In genomic region chr2:104818763-104819162, GRCm38 (mm10) we compare ENCODE assay signal across 6 mouse cellular contexts. TPM values are rescaled to one million over a fixed set of nuclear protein-coding genes. Genes with fewer than 3 reads are reported as not detected.
A peak's percentile ranks its signal among the peaks of the same experiment; 100 is the strongest.
DNase-seq lines count a peak whose midpoint lies in the region; ATAC-seq and TF ChIP-seq lines count a peak whose summit lies in the region.
"Not testable (repeated sequence)": the region's sequence is repeated elsewhere in the genome, so short reads cannot be mapped to it uniquely, and the experiment has no call there.
"Had no signal": no experiment of that assay in that cellular context is flagged by ENCODE, and none has a peak within 500 bp of the region (broad histone marks: within the 10 kb centered on the region; RNA-seq: fewer than 3 reads in every experiment).

No protein-coding gene starts in this region.

- ATAC-seq in kidney, embryonic 15.5 days (replicated peaks; ENCODE audit: low FRiP score); lung, embryonic 14.5 days (ENCODE audit: insufficient read depth): not testable (repeated sequence)

- peak; percentile 67 for TF ChIP-seq EP300 in ES-Bruce4 (IDR thresholded peaks at IDR 0.05; ENCODE audit: insufficient read depth, low read depth, low read length)

- not testable (repeated sequence) for H3K9me3 ChIP-seq in ES-Bruce4 (replicated peaks; ENCODE audit: control insufficient read depth, insufficient read depth, low read length, poor library complexity, severe bottlenecking); kidney, embryonic 15.5 days (replicated peaks); lung, embryonic 14.5 days (ENCODE audit: low read depth, low read length)

- 85% methylated on average over 3 of the region's 3 CpGs for WGBS in kidney, embryonic 15.5 days
- WGBS in lung, embryonic 14.5 days, result 85% methylated on average over 3 of the region's 3 CpGs

- TF ChIP-seq POLR2A in ES-Bruce4 (IDR thresholded peaks at IDR 0.05; ENCODE audit: insufficient read depth, low read length), result not testable (repeated sequence)

- H3K27ac ChIP-seq in ES-Bruce4 (ENCODE audit: insufficient read depth, low read length); kidney, embryonic 15.5 days; lung, embryonic 14.5 days (ENCODE audit: low read depth): not testable (repeated sequence)

- TF ChIP-seq CTCF in ES-Bruce4 (IDR thresholded peaks at IDR 0.05; ENCODE audit: low read depth, low read length); lung, embryonic 14.5 days (IDR thresholded peaks at IDR 0.05; ENCODE audit: low read depth): not testable (repeated sequence)

- not testable (repeated sequence) for H3K4me3 ChIP-seq in ES-Bruce4 (ENCODE audit: low read depth, low read length); kidney, embryonic 15.5 days (replicated peaks); lung, embryonic 14.5 days (ENCODE audit: low read depth, low read length)

- H3K4me1 ChIP-seq in ES-Bruce4 (ENCODE audit: control insufficient read depth, insufficient read depth, low read length); lung, embryonic 14.5 days (ENCODE audit: insufficient read depth): not testable (repeated sequence)
- H3K4me1 ChIP-seq in kidney, embryonic 15.5 days, result peaks cover 23% of the 10 kb centered on the region

- not testable (repeated sequence) for H3K9ac ChIP-seq in ES-Bruce4 (ENCODE audit: low read depth, poor library complexity, severe bottlenecking); kidney, embryonic 15.5 days; lung, embryonic 14.5 days

- H3K4me2 ChIP-seq in kidney, embryonic 15.5 days, result 0 out of 2 replicates have a peak overlapping the region, but pooled peaks have one; percentile 16
- H3K4me2 ChIP-seq in lung, embryonic 14.5 days, result 0 out of 2 replicates have a peak overlapping the region, but pooled peaks have one; percentile 15

- DNase-seq in B cell, adult 2 months, result peak; percentile 3 to 8
- DNase-seq in heart, adult 11 months, result peak; percentile 73
- DNase-seq in lung, embryonic 14.5 days, result not testable (repeated sequence)

- H3K36me3 ChIP-seq in ES-Bruce4 (ENCODE audit: control insufficient read depth, insufficient read depth, low read length, poor library complexity, severe bottlenecking); kidney, embryonic 15.5 days; lung, embryonic 14.5 days (ENCODE audit: insufficient read depth): not testable (repeated sequence)

- H3K27me3 ChIP-seq in ES-Bruce4 (ENCODE audit: control insufficient read depth, insufficient read depth, low read length, poor library complexity, severe bottlenecking); kidney, embryonic 15.5 days; lung, embryonic 14.5 days (ENCODE audit: insufficient read depth, low read length): not testable (repeated sequence)

RNA-seq across cellular contexts. Expression of gene Qser1, which starts 2.2 kb away (rescaled TPM):
- 47.6 and 49.5 TPM in 2 replicates for polyA plus RNA-seq in ES-Bruce4 (2011; ENCODE audit: insufficient read depth, insufficient read length, low read depth, missing spikeins)
- 10.4 and 10.8 TPM in 2 replicates for polyA plus RNA-seq in kidney, embryonic 15.5 days (2015; fragmentation: Nextera tagmentation; extraction: Ambion mirVana)
- polyA plus RNA-seq in lung, embryonic 14.5 days (2014; fragmentation: Nextera tagmentation; extraction: Ambion mirVana), result 18.0 and 18.6 TPM in 2 replicates

RNA-seq across cellular contexts. Expression of gene Prrg4, which starts 30.9 kb away (rescaled TPM):
- polyA plus RNA-seq in ES-Bruce4 (2011; ENCODE audit: insufficient read depth, insufficient read length, low read depth, missing spikeins), result 62.0 and 64.3 TPM in 2 replicates
- polyA plus RNA-seq in kidney, embryonic 15.5 days (2015; fragmentation: Nextera tagmentation; extraction: Ambion mirVana), result 2.0 and 2.6 TPM in 2 replicates
- polyA plus RNA-seq in lung, embryonic 14.5 days (2014; fragmentation: Nextera tagmentation; extraction: Ambion mirVana), result 2.3 and 3.9 TPM in 2 replicates
- polyA plus RNA-seq: erythroblast, embryonic 14.5 days had no signal

RNA-seq across cellular contexts. Expression of gene Ccdc73, which starts 48.8 kb away (rescaled TPM):
- 5.9 and 10.5 TPM in 2 replicates for polyA plus RNA-seq in ES-Bruce4 (2011; ENCODE audit: insufficient read depth, insufficient read length, low read depth, missing spikeins)
- 6.4 and 7.7 TPM in 2 replicates for polyA plus RNA-seq in kidney, embryonic 15.5 days (2015; fragmentation: Nextera tagmentation; extraction: Ambion mirVana)
- 5.7 and 5.8 TPM in 2 replicates for polyA plus RNA-seq in lung, embryonic 14.5 days (2014; fragmentation: Nextera tagmentation; extraction: Ambion mirVana)
- polyA plus RNA-seq: erythroblast, embryonic 14.5 days had no signal

Comparison
In these comparisons a context has a peak if more than half of its experiments do, and no peak if none do; other contexts are left out.
1. RNA of gene Prrg4, which starts 30.9 kb away (polyA plus RNA-seq): 62.0 to 64.3 TPM in ES-Bruce4; 2.3 to 3.9 TPM in lung, embryonic 14.5 days and 2.0 to 2.6 TPM in kidney, embryonic 15.5 days; every median in the first group is over 10 times any median in the second.